Comparison of ENCODE assay signal across 24 mouse cellular contexts in the genomic region with DNA sequence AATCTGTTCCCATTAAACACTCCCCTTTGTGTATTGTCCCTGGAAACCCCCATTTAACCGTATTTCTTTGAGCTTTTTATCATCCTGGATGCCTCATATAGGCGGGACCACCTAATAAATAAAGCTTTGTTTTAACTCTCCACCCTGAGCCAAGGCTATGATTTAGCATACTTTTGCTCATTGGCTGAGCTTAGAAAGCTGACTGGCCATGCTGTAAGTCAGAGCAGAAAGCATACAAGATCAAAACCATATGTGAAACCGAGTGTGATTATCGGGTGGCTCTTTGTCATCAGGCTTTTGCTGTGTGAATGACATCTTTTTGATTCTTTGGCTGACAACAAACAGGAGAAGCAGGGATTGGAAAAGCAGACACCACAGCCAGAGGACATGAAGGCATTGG.
DNase-seq lines count a peak whose midpoint lies in the region; ATAC-seq and TF ChIP-seq lines count a peak whose summit lies in the region.
"Had no signal": no experiment of that assay in that cellular context is flagged by ENCODE, and none has a peak within 500 bp of the region (broad histone marks: within the 10 kb centered on the region; RNA-seq: fewer than 3 reads in every experiment).

No protein-coding gene starts in this region.

- ATAC-seq in kidney, embryonic 15.5 days (replicated peaks; ENCODE audit: low FRiP score), result 0 out of 2 replicates have a peak, but pooled peaks have one; percentile 15
- ATAC-seq in embryonic facial prominence, embryonic 15.5 days (ENCODE audit: insufficient number of reproducible peaks, low FRiP score, low TSS enrichment, low read depth), result no peak; the same call in 1 of the 2 replicates
- ATAC-seq in limb, embryonic 14.5 days (ENCODE audit: low FRiP score, low read depth), result peak; percentile 84
- no peak for ATAC-seq in intestine, postnatal 0 days
- ATAC-seq: forebrain, postnatal 0 days; hindbrain, embryonic 16.5 days; midbrain, embryonic 15.5 days had no signal

- H3K4me1 ChIP-seq in kidney, embryonic 15.5 days, result no peaks in the 10 kb centered on the region
- 0 out of 2 replicates have a peak, but pooled peaks cover 7% of the 10 kb centered on the region for H3K4me1 ChIP-seq in embryonic facial prominence, embryonic 15.5 days
- H3K4me1 ChIP-seq in limb, embryonic 14.5 days (ENCODE audit: control insufficient read depth, insufficient read depth, low read length), result 0 out of 2 replicates have a peak, but pooled peaks cover 4% of the 10 kb centered on the region
- no peaks in the 10 kb centered on the region for H3K4me1 ChIP-seq in intestine, postnatal 0 days (replicated peaks; ENCODE audit: control insufficient read depth, insufficient read depth, low read length)
- H3K4me1 ChIP-seq: liver, embryonic 15.5 days; midbrain, embryonic 15.5 days had no signal

- 33% methylated on average over 4 of the region's 4 CpGs for WGBS in kidney, embryonic 15.5 days
- WGBS in embryonic facial prominence, embryonic 15.5 days, result 20% methylated on average over 4 of the region's 4 CpGs
- 11% methylated on average over 4 of the region's 4 CpGs for WGBS in limb, embryonic 14.5 days
- 30% methylated on average over 4 of the region's 4 CpGs for WGBS in intestine, postnatal 0 days

- H3K4me2 ChIP-seq in kidney, embryonic 15.5 days, result no peak overlapping the region
- peak overlapping the region; percentile 28 for H3K4me2 ChIP-seq in embryonic facial prominence, embryonic 15.5 days (replicated peaks)
- H3K4me2 ChIP-seq in limb, embryonic 14.5 days (replicated peaks; ENCODE audit: low read depth, low read length, severe bottlenecking), result peak overlapping the region; percentile 26; the same call in 1 of the 2 replicates
- no peak overlapping the region for H3K4me2 ChIP-seq in intestine, postnatal 0 days (replicated peaks; ENCODE audit: low read depth)
- H3K4me2 ChIP-seq: liver, embryonic 15.5 days; midbrain, embryonic 15.5 days had no signal

- H3K27ac ChIP-seq in kidney, embryonic 15.5 days, result no peak overlapping the region
- H3K27ac ChIP-seq in embryonic facial prominence, embryonic 15.5 days (replicated peaks), result no peak overlapping the region
- H3K27ac ChIP-seq in limb, embryonic 14.5 days (replicated peaks; ENCODE audit: low read depth, low read length), result no peak overlapping the region
- no peak overlapping the region for H3K27ac ChIP-seq in intestine, postnatal 0 days (ENCODE audit: low read depth, low read length)
- H3K27ac ChIP-seq: left cerebral cortex, adult 2 months; liver, embryonic 15.5 days; midbrain, embryonic 15.5 days had no signal

- H3K27me3 ChIP-seq in kidney, embryonic 15.5 days, result no peaks in the 10 kb centered on the region
- 0 out of 2 replicates have a peak, but pooled peaks cover 5% of the 10 kb centered on the region for H3K27me3 ChIP-seq in embryonic facial prominence, embryonic 15.5 days
- H3K27me3 ChIP-seq in limb, embryonic 14.5 days (ENCODE audit: control insufficient read depth, insufficient read depth, low read length), result no peaks in the 10 kb centered on the region
- H3K27me3 ChIP-seq in intestine, postnatal 0 days (replicated peaks; ENCODE audit: control insufficient read depth, insufficient read depth, low read length), result no peaks in the 10 kb centered on the region
- H3K27me3 ChIP-seq: liver, embryonic 15.5 days; midbrain, embryonic 15.5 days had no signal

- H3K9ac ChIP-seq in kidney, embryonic 15.5 days, result no peak overlapping the region
- no peak overlapping the region for H3K9ac ChIP-seq in embryonic facial prominence, embryonic 15.5 days
- H3K9ac ChIP-seq in limb, embryonic 14.5 days (ENCODE audit: low read depth, low read length, severe bottlenecking), result no peak overlapping the region
- H3K9ac ChIP-seq in intestine, postnatal 0 days (ENCODE audit: low read depth, low read length), result no peak overlapping the region
- H3K9ac ChIP-seq: forebrain, postnatal 0 days; liver, embryonic 15.5 days; midbrain, embryonic 15.5 days had no signal

- no peak for DNase-seq in kidney, adult 9 months
- DNase-seq in embryo, embryonic 11 days, result peak; percentile 63
- peak; percentile 74 for DNase-seq in limb, embryonic 14.5 days (ENCODE audit: low spot score)
- no peak for DNase-seq in layer of hippocampus, postnatal 36 days
- no peak for DNase-seq in cerebellum, adult 11 months
- DNase-seq: adrenal gland, adult 2 months; B cell, adult 2 months; cerebellum, adult 9-11 months; forebrain, postnatal 0 days; heart, postnatal 36 days; kidney, adult 2 months; kidney, postnatal 36 days; left cerebral cortex, postnatal 4 days; lung, postnatal 10 days; retina, postnatal 1 day; thymus, postnatal 36 days had no signal

- TF ChIP-seq CTCF in intestine, postnatal 0 days (IDR thresholded peaks at IDR 0.05; ENCODE audit: low read depth), result no peak

- no peaks in the 10 kb centered on the region for H3K9me3 ChIP-seq in kidney, embryonic 15.5 days (replicated peaks)
- no peaks in the 10 kb centered on the region for H3K9me3 ChIP-seq in embryonic facial prominence, embryonic 15.5 days (replicated peaks)
- H3K9me3 ChIP-seq in limb, embryonic 14.5 days (ENCODE audit: control insufficient read depth, low read length), result no peaks in the 10 kb centered on the region
- H3K9me3 ChIP-seq in intestine, postnatal 0 days (ENCODE audit: control insufficient read depth), result no peaks in the 10 kb centered on the region
- H3K9me3 ChIP-seq: liver, embryonic 15.5 days; midbrain, embryonic 15.5 days had no signal

- no peak for TF ChIP-seq POLR2A in limb, embryonic 14.5 days (IDR thresholded peaks at IDR 0.05; ENCODE audit: borderline replicate concordance, extremely low read depth, insufficient read depth, insufficient read length)

- H3K4me3 ChIP-seq in kidney, embryonic 15.5 days (replicated peaks), result no peak overlapping the region
- H3K4me3 ChIP-seq in embryonic facial prominence, embryonic 15.5 days (replicated peaks), result no peak overlapping the region
- no peak overlapping the region for H3K4me3 ChIP-seq in limb, embryonic 14.5 days (replicated peaks; ENCODE audit: low read length)
- H3K4me3 ChIP-seq in intestine, postnatal 0 days (ENCODE audit: low read depth, low read length), result no peak overlapping the region
- H3K4me3 ChIP-seq: left cerebral cortex, adult 2 months; liver, embryonic 15.5 days; midbrain, embryonic 15.5 days; myocyte had no signal

- H3K36me3 ChIP-seq in kidney, embryonic 15.5 days, result no peaks in the 10 kb centered on the region
- no peaks in the 10 kb centered on the region for H3K36me3 ChIP-seq in embryonic facial prominence, embryonic 15.5 days
- no peaks in the 10 kb centered on the region for H3K36me3 ChIP-seq in limb, embryonic 14.5 days (ENCODE audit: control insufficient read depth, insufficient read depth, low read length)
- no peaks in the 10 kb centered on the region for H3K36me3 ChIP-seq in intestine, postnatal 0 days (ENCODE audit: control insufficient read depth, insufficient read depth)
- H3K36me3 ChIP-seq: liver, embryonic 15.5 days; midbrain, embryonic 15.5 days had no signal

Comparison
In these comparisons a context has a peak if more than half of its experiments do, and no peak if none do; other contexts are left out.
1. ATAC-seq: peak in kidney, embryonic 15.5 days (single experiment) and limb, embryonic 14.5 days (single experiment); none in embryonic facial prominence, embryonic 15.5 days (single experiment) and intestine, postnatal 0 days (single experiment).
2. H3K4me2 ChIP-seq: peak in embryonic facial prominence, embryonic 15.5 days (single experiment) and limb, embryonic 14.5 days (single experiment); none in kidney, embryonic 15.5 days (single experiment) and intestine, postnatal 0 days (single experiment).
3. DNase-seq: peak in embryo, embryonic 11 days (single experiment) and limb, embryonic 14.5 days (single experiment); none in kidney, adult 9 months (single experiment), layer of hippocampus, postnatal 36 days (0 of 2) and cerebellum, adult 11 months (single experiment).